Mouse (Mus musculus) kidney, adult 10 weeks (tissue): ENCODE results near the gene Gm826. TPM values are rescaled to one million over a fixed set of nuclear protein-coding genes. Genes with fewer than 3 reads are reported as not detected.

ENCODE experiments used
- polyA plus RNA-seq: library from polyadenylated mRNA; stranded (reverse); fragments of 350-450 nt; fragmentation: Illumina TruSeq; extraction: RNeasy Lipid Tissue Mini Kit (QIAGEN cat#74804); gene quantifications from one replicate; pipeline ENCODE4 v1.2.3, GENCODE M21; 2014; ENCODE audit warnings: low read depth, low replicate concordance

Gene Gm826
- not detected for polyA plus RNA-seq

DNA sequence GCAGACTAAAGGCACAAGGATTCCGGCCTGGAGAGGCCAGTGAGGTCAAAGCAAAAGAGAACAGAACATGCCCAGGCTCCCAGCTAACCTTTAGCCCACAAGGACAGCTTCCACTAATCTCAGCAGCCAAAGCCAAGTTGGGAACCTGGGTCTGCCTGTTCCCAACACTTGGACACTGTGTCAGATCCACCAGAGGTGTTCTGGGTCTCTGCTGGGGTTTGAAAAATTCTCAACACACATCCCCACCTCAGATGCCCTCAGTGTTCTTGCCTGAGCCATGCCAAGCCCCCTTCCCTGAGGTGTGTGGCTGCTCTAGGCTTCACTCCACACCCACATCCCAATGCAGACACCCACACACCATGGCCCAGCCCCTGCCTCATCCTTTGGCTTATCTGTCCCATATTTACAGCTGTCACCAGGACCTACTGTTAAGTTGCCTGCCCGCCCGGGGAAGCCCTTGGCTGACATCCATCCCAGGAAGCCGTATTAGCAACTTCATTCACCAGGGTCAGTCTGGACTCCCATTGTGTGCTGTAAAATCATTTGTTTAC is at the start of gene Gm826:
TSS of gene Gm826 (minus strand) at position 52 of the 551 bp plus-strand sequence.

DNA sequence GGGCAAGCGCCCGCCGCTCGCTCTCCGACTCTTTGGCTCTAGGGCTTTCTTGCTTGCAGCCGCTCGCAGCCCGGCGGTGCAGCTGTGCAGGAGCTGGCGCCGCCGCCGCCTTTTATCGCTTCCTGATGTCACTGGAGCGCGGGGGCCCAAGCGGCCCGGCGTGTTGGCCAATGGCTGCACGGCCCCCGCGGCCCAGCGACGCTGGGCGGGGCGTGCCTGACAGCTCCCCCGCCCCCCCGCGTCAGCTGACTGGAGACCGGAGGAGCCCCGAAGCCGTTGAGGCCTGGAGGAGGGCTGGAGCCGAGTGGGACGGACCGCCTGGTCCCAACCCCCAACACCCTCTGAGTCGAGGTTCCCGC is 33.0 kb upstream of the Gm826 start, which contains the start of gene Mafb:
TSS of gene Mafb (minus strand) at position 86 of the 359 bp plus-strand sequence.

Other genes starting within 250 kb of the Gm826 start
- gene Mafb, start 32.9 kb upstream of the Gm826 start, polyA plus RNA-seq, result 12.1 TPM